Mouse (Mus musculus) erythroblast, embryonic 14.5 days (primary cell): Measurements from ENCODE around the gene Adora2a. TPM values are rescaled to one million over a fixed set of nuclear protein-coding genes. Genes with fewer than 3 reads are reported as not detected.

Experiments used
- H3K27me3 ChIP-seq: 2 replicates; pipeline ENCODE4 v1.6.1; 2012; ENCODE audit warnings: inconsistent platforms; ENCODE audit not compliant: control insufficient read depth
- H3K36me3 ChIP-seq: 2 replicates; pipeline ENCODE4 v1.6.1; 2012; ENCODE audit warnings: mild to moderate bottlenecking, inconsistent platforms; ENCODE audit not compliant: control insufficient read depth
- H3K4me1 ChIP-seq: 2 replicates; pipeline ENCODE4 v1.6.1; 2012; ENCODE audit warnings: inconsistent platforms; ENCODE audit not compliant: control insufficient read depth
- H3K4me3 ChIP-seq: replicated peaks from 2 replicates; pipeline ENCODE3; 2012; ENCODE audit warnings: moderate library complexity, mild to moderate bottlenecking, inconsistent platforms
- H3K9me3 ChIP-seq: 2 replicates; pipeline ENCODE4 v1.6.1; 2012; ENCODE audit warnings: low read length, inconsistent platforms, mixed read lengths; ENCODE audit not compliant: control insufficient read depth
- GATA1 ChIP-seq: IDR thresholded peaks from 2 replicates; pipeline ENCODE4 v1.6.1; 2012; ENCODE audit warnings: low read length, inconsistent platforms, mixed read lengths
- TAL1 ChIP-seq: IDR thresholded peaks from 3 replicates; pipeline ENCODE4 v1.6.1; 2012; ENCODE audit warnings: low read length, inconsistent platforms, mixed read lengths
- polyA plus RNA-seq: library from polyadenylated mRNA; stranded (reverse); fragments of >175 nt; gene quantifications from 2 replicates; pipeline ENCODE4 v1.2.3, GENCODE M21; 2012

Gene Adora2a
- polyA plus RNA-seq, 1 experiment: not detected

DNA sequence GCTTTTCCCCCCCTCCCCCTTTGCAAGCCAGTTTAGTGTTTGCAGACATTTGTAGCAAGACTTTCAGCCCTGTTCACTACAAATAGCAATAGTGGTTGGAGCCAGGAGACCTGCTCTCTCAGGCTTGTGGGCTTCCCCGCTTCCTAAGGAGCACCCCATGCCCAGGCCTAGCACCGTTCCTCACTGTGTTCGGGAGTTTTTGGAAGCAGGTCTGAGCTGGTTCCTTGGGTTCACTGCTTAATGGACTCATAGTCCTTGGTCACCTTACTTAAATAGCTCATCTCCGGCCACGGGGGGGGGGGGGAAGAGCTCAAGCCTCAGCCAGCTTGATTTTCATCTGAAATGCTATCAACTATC lies 12.7 kb upstream of the Adora2a start:
- Histone ChIP-seq H3K36me3 (peaks cover 60% of the 10 kb centered on the region), H3K27me3 (no peaks in the 10 kb centered on the region), H3K4me1 (peaks cover 27% of the 10 kb centered on the region), H3K9me3 (no peaks in the 10 kb centered on the region), H3K4me3 (no peak overlapping the region)
- TF ChIP-seq TAL1: no peak
- TF ChIP-seq GATA1: no peak

DNA sequence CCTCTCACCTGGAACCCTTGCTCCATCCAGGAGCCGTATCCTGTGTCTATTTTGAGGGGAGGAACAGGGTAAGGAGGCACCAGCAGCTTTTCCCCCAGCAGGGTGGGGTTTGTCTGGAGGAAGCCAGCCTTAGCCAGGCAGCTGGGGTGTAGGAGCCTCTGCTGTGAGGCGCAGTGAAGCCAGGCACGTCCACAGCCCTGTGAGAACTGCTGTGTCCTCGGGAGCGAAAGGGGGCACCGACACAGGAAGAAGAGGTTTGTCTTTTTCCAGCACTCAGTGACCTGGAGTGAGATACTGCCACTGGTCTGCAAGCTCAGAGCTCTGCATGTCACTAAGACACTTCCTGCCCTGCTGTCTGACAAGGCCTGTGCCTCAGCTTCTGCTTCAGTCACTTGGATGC lies 12.3 kb upstream of the Adora2a start:
- Histone ChIP-seq H3K9me3 (no peaks in the 10 kb centered on the region), H3K4me1 (peaks cover 27% of the 10 kb centered on the region), H3K4me3 (no peak overlapping the region), H3K27me3 (no peaks in the 10 kb centered on the region), H3K36me3 (peaks cover 63% of the 10 kb centered on the region)
- TF ChIP-seq GATA1 (no peak), TAL1 (no peak)

DNA sequence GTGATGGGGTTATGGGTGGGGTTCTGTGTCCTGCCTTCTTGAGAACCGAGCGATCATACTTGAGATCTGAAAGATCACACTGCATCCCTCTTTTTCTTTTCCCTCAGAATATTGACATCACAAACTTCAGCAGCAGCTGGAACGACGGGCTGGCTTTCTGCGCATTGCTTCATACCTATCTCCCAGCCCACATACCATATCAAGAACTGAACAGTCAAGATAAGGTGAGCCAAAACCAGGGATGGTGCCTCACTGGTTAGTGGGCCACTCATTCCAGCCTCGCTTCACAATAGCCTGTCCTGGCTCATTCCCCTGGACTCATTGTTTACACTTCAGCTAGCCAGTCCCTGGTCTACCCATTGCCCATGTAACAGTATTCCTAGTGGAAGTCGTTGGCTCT lies 9.5 kb upstream of the Adora2a start:
- TF ChIP-seq GATA1 (no peak), TAL1 (no peak)
- Histone ChIP-seq H3K36me3 (peaks cover 80% of the 10 kb centered on the region), H3K4me3 (no peak overlapping the region), H3K9me3 (no peaks in the 10 kb centered on the region), H3K4me1 (peaks cover 20% of the 10 kb centered on the region), H3K27me3 (no peaks in the 10 kb centered on the region)

DNA sequence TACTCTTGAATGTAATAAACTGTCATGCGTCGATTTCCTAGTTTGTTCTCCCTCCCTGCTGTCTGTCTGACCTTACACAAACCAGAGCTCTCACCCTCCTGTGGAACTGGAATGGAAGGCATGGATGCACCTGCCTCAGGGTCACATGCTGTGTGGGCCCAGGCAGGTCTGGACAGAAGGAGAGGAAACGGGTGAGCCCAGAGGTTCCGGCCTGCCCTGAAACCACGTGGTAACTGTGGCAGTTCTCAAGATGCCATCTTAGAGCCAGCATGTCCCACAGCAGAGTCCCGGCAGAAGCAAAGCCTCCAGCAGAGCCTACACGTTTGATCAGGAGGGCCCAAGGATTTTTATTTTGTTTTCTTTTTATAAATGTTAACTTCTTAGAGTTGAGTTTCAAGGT lies 4.3 kb upstream of the Adora2a start:
- Histone ChIP-seq H3K9me3 (no peaks in the 10 kb centered on the region), H3K36me3 (peaks cover 51% of the 10 kb centered on the region), H3K4me1 (peaks cover 14% of the 10 kb centered on the region), H3K4me3 (no peak overlapping the region), H3K27me3 (peaks cover 14% of the 10 kb centered on the region)
- TF ChIP-seq GATA1: no peak
- no peak for TF ChIP-seq TAL1

DNA sequence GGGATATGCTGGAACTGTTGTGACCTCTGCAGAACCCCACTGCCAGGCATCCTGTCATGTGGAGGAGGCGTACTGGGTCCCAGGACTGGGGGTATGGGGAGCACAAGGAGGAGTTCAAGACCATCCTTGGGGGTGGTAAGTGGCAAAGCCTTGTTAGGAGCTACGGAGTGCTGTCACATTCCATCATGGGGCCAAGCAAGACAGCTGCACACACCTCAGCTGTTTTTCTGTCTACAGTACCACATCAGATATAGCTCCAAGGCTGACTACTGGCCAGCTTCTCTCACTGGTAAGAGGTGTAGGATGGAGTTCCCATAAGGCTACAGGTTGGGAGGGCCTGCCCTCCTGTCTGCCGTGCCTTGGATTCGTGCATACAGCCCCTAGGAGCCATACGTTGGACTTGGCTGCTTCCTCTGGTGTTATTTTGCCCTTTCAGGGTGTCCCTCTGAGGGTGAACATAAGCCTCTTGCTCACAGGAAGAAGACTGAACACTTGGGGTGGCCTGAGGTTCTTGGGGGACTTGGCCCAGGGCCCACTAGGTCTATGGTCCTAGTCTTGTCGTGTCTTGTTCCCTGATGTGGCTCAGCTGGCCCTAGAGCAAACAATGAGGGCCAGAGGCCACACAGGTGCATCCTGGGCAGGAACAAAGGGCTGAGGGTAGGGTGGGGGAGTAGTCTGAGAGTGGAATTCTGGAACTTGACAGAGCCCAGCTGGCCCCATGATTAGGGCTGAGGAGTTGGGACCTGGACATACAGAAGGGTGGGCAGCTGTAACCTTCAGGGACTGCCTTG lies 2.3 kb upstream of the Adora2a start:
- H3K4me1 ChIP-seq: peaks cover 15% of the 10 kb centered on the region
- no peaks in the 10 kb centered on the region for H3K9me3 ChIP-seq
- H3K4me3 ChIP-seq: no peak overlapping the region
- H3K27me3 ChIP-seq: peaks cover 35% of the 10 kb centered on the region
- peaks cover 32% of the 10 kb centered on the region for H3K36me3 ChIP-seq
- no peak for TF ChIP-seq TAL1

DNA sequence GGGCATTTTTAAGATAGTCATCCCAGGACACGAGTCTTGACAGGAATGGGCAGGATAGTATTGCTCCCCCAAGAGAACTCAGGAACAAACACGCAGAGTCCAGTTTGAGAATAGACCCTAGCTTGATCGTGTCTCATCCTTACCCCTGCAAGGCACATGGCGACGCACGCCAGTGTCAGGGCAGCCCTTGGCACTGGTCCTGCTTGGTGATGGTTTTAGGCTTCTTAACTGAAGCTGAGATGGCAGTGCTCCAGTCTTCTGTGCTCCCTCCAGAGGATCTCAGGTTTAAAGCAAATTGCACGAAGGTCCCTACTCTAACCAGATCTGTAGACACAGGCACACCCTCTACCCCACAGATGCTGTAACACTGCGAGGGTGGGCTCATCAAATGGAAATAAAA lies 921 bp upstream of the Adora2a start:
- H3K36me3 ChIP-seq: peaks cover 18% of the 10 kb centered on the region
- H3K4me3 ChIP-seq: no peak overlapping the region
- no peak for TF ChIP-seq TAL1
- no peak for TF ChIP-seq GATA1
- H3K9me3 ChIP-seq: no peaks in the 10 kb centered on the region
- peaks cover 15% of the 10 kb centered on the region for H3K4me1 ChIP-seq
- H3K27me3 ChIP-seq: peaks cover 44% of the 10 kb centered on the region

DNA sequence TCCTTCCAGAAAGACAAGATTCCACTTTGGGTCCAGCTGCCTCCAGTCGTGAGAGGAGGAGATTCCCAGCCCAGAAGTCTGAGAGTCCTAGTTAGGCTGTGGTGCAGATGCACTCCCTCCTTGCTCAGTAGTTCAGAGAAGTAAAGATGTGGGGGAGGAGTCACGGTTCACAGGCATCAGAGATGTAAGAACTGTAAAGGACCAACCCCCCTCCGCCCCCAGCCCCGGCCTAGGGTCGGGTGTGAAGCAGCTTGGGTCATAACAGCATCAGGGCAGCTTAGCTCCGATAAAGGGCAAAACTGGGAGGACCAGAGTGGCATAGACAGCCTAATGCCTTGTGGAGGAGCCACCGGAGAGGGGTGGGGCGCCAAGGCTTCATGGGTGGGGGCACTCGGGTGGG lies 205 bp upstream of the Adora2a start:
- no peak for TF ChIP-seq TAL1
- TF ChIP-seq GATA1: no peak
- peaks cover 44% of the 10 kb centered on the region for H3K27me3 ChIP-seq
- H3K4me1 ChIP-seq: peaks cover 15% of the 10 kb centered on the region
- peaks cover 11% of the 10 kb centered on the region for H3K36me3 ChIP-seq
- no peak overlapping the region for H3K4me3 ChIP-seq
- H3K9me3 ChIP-seq: no peaks in the 10 kb centered on the region

DNA sequence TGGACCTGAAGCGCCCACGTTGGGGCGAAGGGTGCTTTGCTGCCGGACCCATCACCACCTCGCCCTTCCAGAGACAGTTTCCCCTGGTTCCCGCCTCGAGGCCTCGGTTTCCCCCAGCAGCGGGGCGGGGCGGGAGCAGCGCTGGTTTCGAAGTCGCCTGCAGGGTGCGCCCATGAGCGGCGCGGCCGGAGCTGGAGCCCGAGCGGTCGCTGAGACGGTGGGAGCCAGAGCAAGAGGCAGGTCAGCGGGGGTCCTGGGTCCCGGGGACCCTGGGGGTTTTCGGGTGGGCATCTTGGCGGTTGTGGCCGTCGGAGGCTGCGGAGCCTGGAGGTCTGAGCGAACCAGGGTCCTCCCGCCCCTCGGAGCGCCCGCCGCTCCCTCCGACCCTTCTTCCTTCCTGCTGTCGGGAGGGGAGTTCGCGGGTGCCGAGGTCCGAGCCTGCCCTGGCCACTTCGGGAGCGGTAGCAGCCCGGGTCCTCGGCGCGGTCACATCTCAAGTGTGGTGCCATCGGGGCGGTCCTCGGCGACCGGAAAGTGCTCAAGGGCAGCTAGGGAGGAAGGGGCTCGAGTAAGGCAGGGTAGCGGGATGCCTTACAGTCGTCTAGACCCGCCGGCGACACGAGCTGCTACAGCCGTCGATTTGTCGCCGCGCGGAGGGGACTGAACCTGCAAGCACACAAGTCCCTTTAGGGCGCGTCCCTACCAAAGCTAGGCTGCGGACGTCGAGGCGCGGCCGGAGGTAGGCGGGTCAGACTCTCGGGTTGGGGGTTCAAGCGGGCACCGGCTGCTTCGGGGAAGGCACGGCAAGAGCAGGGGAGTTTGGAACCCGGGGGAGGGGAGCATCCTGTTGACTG lies 458 bp downstream of the Adora2a start:
- no peaks in the 10 kb centered on the region for H3K9me3 ChIP-seq
- peak overlapping the region; percentile 55 for H3K4me3 ChIP-seq
- peaks cover 15% of the 10 kb centered on the region for H3K4me1 ChIP-seq
- peaks cover 44% of the 10 kb centered on the region for H3K27me3 ChIP-seq
- H3K36me3 ChIP-seq: peaks cover 6% of the 10 kb centered on the region
- TF ChIP-seq TAL1 (no peak), GATA1 (no peak)

DNA sequence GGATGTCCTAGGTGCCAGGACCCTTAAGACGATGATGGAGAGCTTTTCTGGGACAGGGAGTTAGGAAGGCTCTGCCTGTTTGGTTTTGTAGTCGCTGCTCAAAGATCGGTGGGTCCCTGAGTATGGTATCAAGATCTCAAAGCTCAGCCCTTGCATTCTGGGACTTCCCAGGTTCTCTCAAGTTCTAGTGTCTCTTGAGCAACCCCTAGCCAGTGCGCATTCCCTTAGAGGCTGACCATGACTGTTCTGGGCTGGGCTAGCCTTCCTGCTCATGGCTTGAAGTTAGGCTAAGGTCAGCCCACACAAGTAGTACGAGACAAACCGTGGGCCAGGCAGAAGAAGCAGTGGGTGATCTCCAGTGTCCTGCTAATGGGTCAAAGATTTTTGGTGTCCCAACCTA lies 1.5 kb downstream of the Adora2a start:
- Histone ChIP-seq H3K4me3 (no peak overlapping the region), H3K9me3 (no peaks in the 10 kb centered on the region), H3K27me3 (peaks cover 44% of the 10 kb centered on the region), H3K4me1 (peaks cover 10% of the 10 kb centered on the region), H3K36me3 (no peaks in the 10 kb centered on the region)
- TF ChIP-seq TAL1 (no peak), GATA1 (no peak)
